Mouse (Mus musculus): ENCODE measurements around the gene Enpep.

- TF ChIP-seq POLR2A (IDR thresholded peaks at IDR 0.05; ENCODE audit: extremely low read depth, insufficient read depth, low read length) = no peak
- no peak for TF ChIP-seq CTCF (IDR thresholded peaks at IDR 0.05; ENCODE audit: extremely low read depth, insufficient read depth, low read length)
These were observed 109.1 kb downstream of the Enpep start for GRCm38 (mm10) chr3:129223401-129223800.

Data from cortical plate, adult 2 months (tissue).